Mouse (Mus musculus): ENCODE measurements around the gene Gm9803.

GRCm38 (mm10) chr10:43504291-43504690 lies 19.6 kb upstream of the Gm9803 start:
- TF ChIP-seq CTCF (IDR thresholded peaks at IDR 0.05; ENCODE audit: borderline replicate concordance, insufficient read depth, low read depth, low read length), result no peak
- TF ChIP-seq POLR2A (IDR thresholded peaks at IDR 0.05; ENCODE audit: borderline replicate concordance, insufficient read depth, low read length), result no peak

All from cerebellum, adult 2 months (tissue).